ENCODE assay signal across 20 mouse cellular contexts in the genomic region with DNA sequence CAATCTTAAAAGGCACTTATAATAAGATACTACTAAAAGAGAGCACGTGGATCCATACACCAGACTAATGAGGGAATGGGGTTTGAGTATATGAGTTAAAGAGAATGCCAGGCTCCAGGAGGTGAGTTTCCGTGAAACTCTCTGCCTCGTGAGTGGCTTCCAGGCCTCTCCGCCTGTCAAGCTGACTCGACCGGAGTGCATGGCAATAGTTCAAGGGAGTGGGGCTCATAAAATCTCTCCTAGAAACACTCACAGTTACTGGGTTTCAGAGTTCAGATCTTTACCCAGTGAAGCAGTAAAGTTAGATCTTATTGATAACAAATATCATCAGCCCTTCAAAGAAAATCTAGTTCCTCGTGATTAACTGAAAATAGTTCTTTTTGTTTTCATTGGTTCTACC.
"Had no signal": no experiment of that assay in that cellular context is flagged by ENCODE, and none has a peak within 500 bp of the region (broad histone marks: within the 10 kb centered on the region; RNA-seq: fewer than 3 reads in every experiment).

No protein-coding gene starts in this region.

- H3K4me1 ChIP-seq: lung, embryonic 15.5 days; megakaryocyte, embryonic 14.5 days; neural tube, embryonic 13.5 days; neural tube, embryonic 15.5 days; stomach, embryonic 15.5 days had no signal

- DNase-seq: lung, adult 2 months; lung, postnatal 14 days; lung, postnatal 36 days; retina, postnatal 1 day; right cerebral cortex, adult 18-20 months; right cerebral cortex, postnatal 14 days; thymus, adult 2 months; thymus, postnatal 25 days; thymus, postnatal 4 days had no signal

- H3K9ac ChIP-seq: lung, embryonic 15.5 days; midbrain, embryonic 13.5 days; midbrain, embryonic 15.5 days; neural tube, embryonic 13.5 days; neural tube, embryonic 15.5 days; stomach, embryonic 15.5 days had no signal

- H3K9me3 ChIP-seq: lung, embryonic 15.5 days; midbrain, embryonic 13.5 days; midbrain, embryonic 15.5 days; neural tube, embryonic 13.5 days; neural tube, embryonic 15.5 days; stomach, embryonic 15.5 days had no signal

- ATAC-seq: lung, postnatal 0 days; midbrain, embryonic 13.5 days; midbrain, embryonic 15.5 days had no signal

- H3K4me3 ChIP-seq: lung, embryonic 15.5 days; megakaryocyte, embryonic 14.5 days; midbrain, embryonic 13.5 days; midbrain, embryonic 15.5 days; neural tube, embryonic 13.5 days; neural tube, embryonic 15.5 days; stomach, embryonic 15.5 days had no signal

- H3K36me3 ChIP-seq: lung, embryonic 15.5 days; midbrain, embryonic 13.5 days; midbrain, embryonic 15.5 days; neural tube, embryonic 13.5 days; neural tube, embryonic 15.5 days; stomach, embryonic 15.5 days had no signal

- H3K4me2 ChIP-seq: lung, embryonic 15.5 days; midbrain, embryonic 11.5 days; midbrain, embryonic 13.5 days; midbrain, embryonic 15.5 days; neural tube, embryonic 13.5 days; neural tube, embryonic 15.5 days; stomach, embryonic 15.5 days had no signal

- H3K27ac ChIP-seq: lung, embryonic 15.5 days; macrophage; midbrain, embryonic 13.5 days; midbrain, embryonic 15.5 days; neural tube, embryonic 13.5 days; neural tube, embryonic 15.5 days; stomach, embryonic 15.5 days; stomach, postnatal 0 days had no signal

- H3K27me3 ChIP-seq: lung, embryonic 15.5 days; megakaryocyte, embryonic 14.5 days; midbrain, embryonic 13.5 days; midbrain, embryonic 15.5 days; neural tube, embryonic 13.5 days; neural tube, embryonic 15.5 days; stomach, embryonic 15.5 days had no signal
